Mouse (Mus musculus): Measurements from ENCODE around the gene Gpr162. TPM values are rescaled to one million over a fixed set of nuclear protein-coding genes. Genes with fewer than 3 reads are reported as not detected.

Gpr162 gene
- polyA plus RNA-seq (2017; shearing (Covaris generic)): 0.20 TPM

GRCm38 (mm10) chr6:124863658-124864298 lies at the start of gene Gpr162:
Gene Gpr162, minus strand, starts transcription at chr6:124863983.

GRCm38 (mm10) chr6:124911533-124912218 lies 47.9 kb upstream of the Gpr162 start, which contains the start of gene Lag3:
Gene Lag3, minus strand, starts transcription at chr6:124911705.

GRCm38 (mm10) chr6:124887986-124888385 lies 24.2 kb upstream of the Gpr162 start, which contains the start of gene Cd4:
Gene Cd4, minus strand, starts transcription at chr6:124888221.

GRCm38 (mm10) chr6:124856916-124857839 lies 6.6 kb downstream of the Gpr162 start, which contains the start of gene P3h3:
Gene P3h3, minus strand, starts transcription at chr6:124857752.

GRCm38 (mm10) chr6:124840241-124841167 lies 23.3 kb downstream of the Gpr162 start, which contains the start of gene Gnb3:
Gene Gnb3, minus strand, starts transcription at chr6:124840275.

GRCm38 (mm10) chr6:124828868-124829798 lies 34.6 kb downstream of the Gpr162 start, which contains the start of the genes Usp5 and Cdca3:
Gene Usp5, minus strand, starts transcription at chr6:124829484.
Gene Cdca3, plus strand, starts transcription at chr6:124829547.

GRCm38 (mm10) chr6:124813933-124814332 lies 49.9 kb downstream of the Gpr162 start, which contains the start of gene Tpi1:
Gene Tpi1, minus strand, starts transcription at chr6:124814296.

Other genes starting within 250 kb of the Gpr162 start
- gene C1s2, start 227.9 kb downstream of the Gpr162 start, polyA plus RNA-seq (2017; shearing (Covaris generic)): not detected
- 58.7 TPM for gene Lpcat3, start 201.0 kb downstream of the Gpr162 start, polyA plus RNA-seq (2017; shearing (Covaris generic))
- gene Emg1, start 151.8 kb downstream of the Gpr162 start, polyA plus RNA-seq (2017; shearing (Covaris generic)): 302 TPM
- 191 TPM for gene Phb2, start 151.6 kb downstream of the Gpr162 start, polyA plus RNA-seq (2017; shearing (Covaris generic))
- gene Ptpn6, start 125.3 kb downstream of the Gpr162 start, polyA plus RNA-seq (2017; shearing (Covaris generic)): 373 TPM
- gene Grcc10, start 122.6 kb downstream of the Gpr162 start, polyA plus RNA-seq (2017; shearing (Covaris generic)): 536 TPM
- 0.12 TPM for gene Gm45234, start 108.0 kb downstream of the Gpr162 start, polyA plus RNA-seq (2017; shearing (Covaris generic))
- 2.2 TPM for gene Atn1, start 107.5 kb downstream of the Gpr162 start, polyA plus RNA-seq (2017; shearing (Covaris generic))
- gene Eno2, start 94.3 kb downstream of the Gpr162 start, polyA plus RNA-seq (2017; shearing (Covaris generic)): 8.9 TPM
- gene Lrrc23, start 84.3 kb downstream of the Gpr162 start, polyA plus RNA-seq (2017; shearing (Covaris generic)): 2.3 TPM
- 8.0 TPM for gene Spsb2, start 55.3 kb downstream of the Gpr162 start, polyA plus RNA-seq (2017; shearing (Covaris generic))
- 179 TPM for gene Tpi1, start 49.7 kb downstream of the Gpr162 start, polyA plus RNA-seq (2017; shearing (Covaris generic))
- gene Usp5, start 34.5 kb downstream of the Gpr162 start, polyA plus RNA-seq (2017; shearing (Covaris generic)): 125 TPM
- 11.7 TPM for gene Cdca3, start 34.4 kb downstream of the Gpr162 start, polyA plus RNA-seq (2017; shearing (Covaris generic))
- gene Gnb3, start 23.7 kb downstream of the Gpr162 start, polyA plus RNA-seq (2017; shearing (Covaris generic)): not detected
- not detected for gene P3h3, start 6.2 kb downstream of the Gpr162 start, polyA plus RNA-seq (2017; shearing (Covaris generic))
- gene Cd4, start 24.2 kb upstream of the Gpr162 start, polyA plus RNA-seq (2017; shearing (Covaris generic)): 296 TPM
- gene Lag3, start 47.7 kb upstream of the Gpr162 start, polyA plus RNA-seq (2017; shearing (Covaris generic)): 4.6 TPM
- gene Ptms, start 56.1 kb upstream of the Gpr162 start, polyA plus RNA-seq (2017; shearing (Covaris generic)): 14.2 TPM
- gene Mlf2, start 67.4 kb upstream of the Gpr162 start, polyA plus RNA-seq (2017; shearing (Covaris generic)): 160 TPM
- 91.9 TPM for gene Cops7a, start 101.6 kb upstream of the Gpr162 start, polyA plus RNA-seq (2017; shearing (Covaris generic))
- not detected for gene Pianp, start 132.7 kb upstream of the Gpr162 start, polyA plus RNA-seq (2017; shearing (Covaris generic))
- gene Zfp384, start 145.2 kb upstream of the Gpr162 start, polyA plus RNA-seq (2017; shearing (Covaris generic)): 22.4 TPM
- 87.6 TPM for gene Ing4, start 175.8 kb upstream of the Gpr162 start, polyA plus RNA-seq (2017; shearing (Covaris generic))
- 28.2 TPM for gene Acrbp, start 185.7 kb upstream of the Gpr162 start, polyA plus RNA-seq (2017; shearing (Covaris generic))
- 18.5 TPM for gene Lpar5, start 203.9 kb upstream of the Gpr162 start, polyA plus RNA-seq (2017; shearing (Covaris generic))
- gene Chd4, start 232.0 kb upstream of the Gpr162 start, polyA plus RNA-seq (2017; shearing (Covaris generic)): 81.7 TPM

All from activated CD4-positive, CD25-positive, alpha-beta regulatory T cell, adult 9 weeks (primary cell).